Mouse (Mus musculus): Measurements from ENCODE around the gene Cdh23.

DNA sequence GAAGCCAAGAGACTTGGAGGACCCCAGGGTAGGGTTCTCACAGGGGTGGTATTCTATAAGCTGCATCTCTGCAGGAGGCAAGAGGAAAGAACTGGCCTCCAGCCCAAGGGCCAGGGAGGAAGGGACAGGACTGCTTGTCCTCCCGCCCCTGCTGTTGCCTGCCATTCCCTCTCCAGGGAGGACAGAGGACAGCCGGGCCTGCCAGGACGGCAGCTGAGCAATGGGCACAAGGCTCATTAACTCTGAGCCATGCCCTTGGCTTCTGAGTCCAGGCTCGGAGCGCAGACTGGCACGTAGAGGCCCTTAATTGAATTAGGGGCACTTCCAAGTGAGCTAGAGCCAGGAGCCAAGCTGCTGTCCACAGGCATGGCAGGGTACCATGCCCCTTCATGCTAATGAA lies 101.1 kb downstream of the Cdh23 start:
- TF ChIP-seq POLR2AphosphoS2 (IDR thresholded peaks at IDR 0.05; ENCODE audit: insufficient read length, low read depth) (no peak), MYOD1 (IDR thresholded peaks at IDR 0.05; ENCODE audit: control insufficient read depth in 1 of 3, insufficient read length in 2 of 3, low read depth in 2 of 3) (no peak), USF1 (IDR thresholded peaks at IDR 0.05; ENCODE audit: low read depth) (no peak)

Data from myocyte (in vitro differentiated cells).